Mouse (Mus musculus): ENCODE data around the gene Plch2.

The Plch2 gene

GRCm38 (mm10) chr4:155075137-155075536, 18.6 kb upstream of the Plch2 start:
- in situ Hi-C loops (cut with MboI, MseI), result no loop called here

DNA sequence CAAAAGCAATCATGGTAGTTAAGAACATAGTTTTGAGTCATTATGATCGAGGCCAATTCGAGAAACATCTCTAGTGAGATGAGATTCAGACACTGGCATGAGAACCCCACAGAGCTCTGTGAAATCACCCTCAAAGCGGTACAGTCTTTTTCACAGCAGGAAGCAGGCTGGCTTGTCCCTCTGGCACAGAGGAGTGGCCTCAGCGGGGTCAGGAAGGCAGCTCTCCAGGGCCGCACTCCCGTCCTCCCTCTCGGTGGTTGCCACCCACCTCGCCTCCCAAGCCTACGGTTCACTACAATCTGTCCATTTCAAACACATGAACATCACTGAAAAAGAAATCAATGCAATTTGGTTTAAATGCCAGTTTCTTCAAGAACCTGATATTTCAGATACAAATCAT, 17.8 kb upstream of the Plch2 start:
- in situ Hi-C loops (cut with MboI, MseI), result no loop called here

- in situ Hi-C loops (cut with MboI, MseI), result no loop called here
Observed at GRCm38 (mm10) chr4:155070921-155071320, 14.3 kb upstream of the Plch2 start.

GRCm38 (mm10) chr4:155070199-155070598, 13.6 kb upstream of the Plch2 start:
- in situ Hi-C loops (cut with MboI, MseI), result no loop called here

DNA sequence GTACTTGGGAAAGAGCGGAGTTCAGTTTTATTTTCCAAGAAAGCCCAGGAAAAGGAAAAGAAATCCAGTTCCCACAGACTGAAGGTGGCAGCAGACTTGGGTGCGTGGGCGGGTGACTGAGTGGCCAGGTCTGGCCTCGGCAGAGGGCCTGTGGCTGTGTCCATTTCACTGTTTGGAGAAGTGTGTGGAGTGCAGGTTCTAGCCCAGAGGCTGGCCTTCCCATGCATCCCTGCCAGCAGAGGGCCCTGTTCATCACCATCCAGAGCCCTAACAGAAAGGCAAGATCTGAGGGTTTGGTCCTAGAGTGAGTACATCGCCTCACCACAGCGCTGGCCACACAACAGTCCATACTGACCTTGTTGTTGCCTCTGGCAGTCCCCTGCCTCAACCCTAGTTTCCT, 12.6 kb upstream of the Plch2 start:
- in situ Hi-C loops (cut with MboI, MseI), result loop anchor here in 1 of 2 experiments (5.0 to 10.0 kb wide), 2 partner anchors 84 to 202 kb away; partner anchors contain the start of gene Mmel1

GRCm38 (mm10) chr4:155068357-155068972, 11.9 kb upstream of the Plch2 start:
- in situ Hi-C loops (cut with MboI, MseI), result loop anchor here in 1 of 2 experiments (5.0 to 10.0 kb wide), 2 partner anchors 84 to 201 kb away; partner anchors contain the start of gene Mmel1

DNA sequence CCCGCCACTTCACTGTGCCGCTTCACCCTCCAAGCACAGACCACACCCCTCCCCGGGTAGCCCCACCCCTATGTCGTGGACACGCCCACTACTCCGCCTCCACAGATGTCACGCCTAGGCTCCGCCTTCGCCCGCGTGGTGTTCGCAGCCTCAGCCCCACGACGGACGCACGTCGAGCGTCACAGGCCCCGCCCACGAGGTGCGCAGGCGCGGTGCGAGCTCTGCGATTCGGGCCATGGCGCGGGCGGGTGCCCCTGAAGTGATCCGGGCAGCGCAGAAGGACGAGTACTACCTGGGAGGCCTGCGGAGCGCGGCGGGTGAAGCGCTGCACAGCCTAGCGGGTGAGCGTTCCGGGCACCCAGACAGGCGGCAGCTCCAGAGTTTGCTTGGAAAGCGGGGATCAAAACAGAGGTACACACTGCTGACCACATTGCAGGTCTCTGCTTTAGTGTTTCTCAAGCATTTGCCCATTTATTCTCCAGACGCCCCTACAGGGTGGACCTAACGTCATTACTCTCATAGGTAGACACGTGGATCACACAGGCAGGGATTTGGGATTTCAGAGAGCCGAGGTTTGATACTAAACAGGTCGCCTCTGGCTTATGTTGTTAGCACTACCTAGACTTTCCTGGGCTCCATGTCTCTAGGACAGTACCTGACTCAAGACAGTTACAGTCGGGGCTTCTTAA, 10.4 kb upstream of the Plch2 start, which contains the start of gene Pex10:
Gene Pex10, plus strand, starts transcription at position 183 of the 689 bp plus-strand sequence.
- in situ Hi-C loops (cut with MboI, MseI), result loop anchor here in 1 of 2 experiments (5.0 to 10.0 kb wide), 2 partner anchors 82 to 200 kb away; partner anchors contain the start of gene Mmel1

GRCm38 (mm10) chr4:155065970-155066833, 9.6 kb upstream of the Plch2 start:
- in situ Hi-C loops (cut with MboI, MseI), result loop anchor here in 1 of 2 experiments (5.0 to 10.0 kb wide), 2 partner anchors 81 to 199 kb away; partner anchors contain the start of gene Mmel1

DNA sequence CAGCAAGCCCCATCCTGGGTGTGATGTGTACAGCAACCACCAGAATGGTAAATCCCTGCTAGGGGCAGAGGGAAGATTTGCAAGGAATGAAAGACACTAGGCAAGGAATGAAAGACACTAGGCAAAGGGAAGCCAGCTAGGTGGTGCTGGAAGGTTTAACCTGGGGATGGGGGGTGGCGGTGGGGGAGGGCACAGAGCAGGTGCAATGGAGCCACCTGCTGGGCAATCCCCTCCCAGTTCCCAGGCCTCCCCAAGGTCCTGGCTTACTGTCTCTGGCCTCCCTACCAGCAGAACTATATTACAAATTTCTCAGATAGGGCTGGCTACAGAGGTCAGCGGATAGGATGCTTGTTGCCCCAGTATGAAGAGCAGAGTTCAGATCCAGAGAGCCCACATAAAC, 7.9 kb upstream of the Plch2 start:
- in situ Hi-C loops (cut with MboI, MseI), result loop anchor here (5.0 to 10.0 kb wide), 2 partner anchors 77 to 80 kb away; no protein-coding TSS in a partner anchor

DNA sequence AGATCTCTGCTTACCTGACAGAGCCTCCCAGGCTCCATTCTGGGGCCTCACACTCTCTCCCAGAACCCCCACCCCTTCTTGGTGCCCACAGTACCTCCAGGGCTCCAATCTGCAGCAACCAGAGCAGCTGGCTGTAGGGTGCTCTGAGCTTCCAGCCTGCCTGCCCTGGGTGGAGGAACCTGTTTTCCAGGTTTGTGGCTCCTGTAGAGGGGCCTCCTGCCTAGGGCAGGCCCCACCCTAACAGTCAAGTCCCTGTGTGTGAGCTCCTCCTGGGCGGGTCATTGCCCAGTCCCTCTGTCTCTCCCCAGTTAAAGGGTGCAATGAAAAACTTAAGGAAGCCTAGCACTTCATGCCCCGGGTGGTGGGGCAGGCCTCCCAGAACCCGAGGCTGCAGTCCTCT, 7.3 kb upstream of the Plch2 start:
- in situ Hi-C loops (cut with MboI, MseI), result loop anchor here (5.0 to 10.0 kb wide), 2 partner anchors 77 to 79 kb away; no protein-coding TSS in a partner anchor

DNA sequence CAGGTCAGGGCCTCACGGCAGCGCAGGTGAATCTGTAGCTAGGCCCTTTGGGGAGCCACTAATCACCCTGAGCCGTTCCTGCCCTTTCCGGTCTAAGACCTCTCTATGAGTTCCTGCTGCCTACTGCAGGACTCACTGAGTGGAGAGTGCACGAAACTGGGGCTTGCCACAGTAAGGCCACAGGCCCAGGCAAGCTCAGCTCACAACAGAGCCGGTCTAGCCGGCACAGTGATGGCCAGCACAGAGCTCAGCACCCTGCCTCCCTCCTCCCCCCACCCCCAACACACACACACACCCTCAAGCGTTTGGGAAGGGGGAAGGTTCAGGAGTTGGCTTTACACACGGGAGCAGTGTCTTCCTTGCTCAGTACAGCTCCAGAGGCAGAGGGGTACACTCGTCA, 1.7 kb upstream of the Plch2 start:
- in situ Hi-C loops (cut with MboI, MseI), result no loop called here

DNA sequence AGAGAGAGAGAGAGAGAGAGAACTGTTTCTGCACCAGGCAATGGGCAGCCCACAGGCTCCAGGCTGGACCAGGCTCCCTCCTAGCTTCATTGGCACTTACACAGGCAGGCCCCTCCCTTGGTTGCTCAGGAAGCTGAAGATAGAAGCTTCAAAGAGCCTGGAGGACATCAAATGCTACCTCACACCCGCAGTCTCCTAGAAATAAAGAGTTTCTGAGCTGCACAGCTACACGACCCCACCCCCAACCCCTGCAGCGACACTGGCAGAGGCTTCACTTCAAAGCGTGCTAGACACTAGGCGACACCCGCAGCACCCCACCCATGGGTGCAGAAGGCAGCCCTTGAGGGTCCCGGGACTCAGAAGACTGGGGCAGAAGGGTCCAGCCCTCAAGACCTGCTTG, 6.5 kb downstream of the Plch2 start:
- in situ Hi-C loops (cut with MboI, MseI), result loop anchor here in 1 of 2 experiments (5.0 kb wide), 1 partner anchor 183 kb away; the partner anchor contains the start of gene Mmel1

GRCm38 (mm10) chr4:155046636-155047035, 9.9 kb downstream of the Plch2 start:
- in situ Hi-C loops (cut with MboI, MseI), result no loop called here

- in situ Hi-C loops (cut with MboI, MseI), result no loop called here
Observed at GRCm38 (mm10) chr4:155043289-155043625, 13.3 kb downstream of the Plch2 start.

DNA sequence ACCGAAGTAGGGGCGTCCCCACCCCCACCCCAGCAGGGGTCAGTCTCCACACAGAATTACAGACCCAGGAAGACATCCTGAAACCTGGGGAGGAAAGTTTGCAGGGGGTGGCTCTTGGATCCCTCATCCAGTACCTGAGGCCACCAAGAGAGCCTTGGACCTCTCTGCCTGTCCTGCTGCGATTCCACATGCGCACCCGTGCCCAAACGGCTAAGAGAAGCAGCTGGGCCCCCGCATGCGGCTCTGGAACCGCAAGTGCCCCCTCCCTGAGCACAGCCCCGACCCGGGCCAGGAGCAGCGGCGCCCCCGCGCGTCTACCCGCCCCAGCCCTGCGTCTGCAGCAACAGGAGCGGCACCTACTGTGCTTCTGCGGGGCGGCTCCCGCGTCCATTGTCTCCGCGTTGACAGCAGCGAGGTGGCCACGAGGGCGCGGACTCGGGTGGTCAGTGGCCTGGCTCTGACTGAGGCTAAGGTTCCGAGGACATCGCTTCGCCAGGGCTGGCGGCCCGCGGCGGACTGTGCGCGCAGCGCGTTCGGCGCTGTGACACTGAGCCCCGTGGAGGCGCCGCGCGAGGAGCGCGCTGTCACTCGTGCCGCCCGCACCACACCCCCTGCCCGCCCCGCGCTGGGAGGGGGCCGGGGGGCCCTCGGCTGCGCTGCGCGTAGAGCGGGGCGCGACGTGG, 13.8 kb downstream of the Plch2 start:
- in situ Hi-C loops (cut with MboI, MseI), result no loop called here

DNA sequence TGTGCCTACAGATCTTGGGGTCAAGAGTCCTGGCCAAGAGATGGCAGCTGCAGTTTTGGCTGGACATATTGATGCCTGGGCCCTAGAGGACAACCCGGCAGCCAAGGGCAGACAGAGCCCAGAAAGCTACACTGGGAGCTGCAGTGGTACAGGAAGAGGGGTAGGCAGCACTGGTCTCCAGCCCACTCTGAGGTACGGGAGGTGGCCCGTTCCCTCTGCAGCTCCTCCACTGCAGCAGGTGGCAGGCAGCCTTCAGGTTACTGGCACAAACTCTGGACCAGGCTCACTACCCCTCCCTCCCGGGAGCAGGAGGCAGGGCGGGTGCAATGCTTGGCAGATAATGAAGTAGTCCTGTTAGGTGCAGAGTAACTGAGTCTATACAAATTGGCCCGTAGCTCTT, 15.9 kb downstream of the Plch2 start:
- in situ Hi-C loops (cut with MboI, MseI), result no loop called here

GRCm38 (mm10) chr4:155040197-155040596, 16.4 kb downstream of the Plch2 start:
- in situ Hi-C loops (cut with MboI, MseI), result no loop called here

DNA sequence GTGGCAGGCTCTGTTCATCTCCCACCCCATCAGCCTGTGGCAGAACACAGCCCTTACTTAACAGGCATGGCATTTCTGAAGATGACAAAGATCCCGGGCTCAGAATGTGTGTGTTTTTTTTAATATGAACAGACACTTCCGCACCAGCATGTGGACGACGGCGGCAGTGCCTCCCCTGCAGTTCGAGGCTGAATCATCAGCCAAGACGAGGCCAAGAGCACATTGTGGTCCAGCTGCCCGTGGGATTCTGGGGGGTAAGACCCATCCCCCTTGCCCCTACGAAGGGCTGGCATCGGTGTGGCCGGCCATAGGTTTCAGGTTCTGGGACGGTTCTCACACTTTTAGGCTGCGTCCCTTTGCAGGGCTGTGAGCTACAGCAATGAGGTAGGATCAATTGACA, 21.8 kb downstream of the Plch2 start:
- in situ Hi-C loops (cut with MboI, MseI), result no loop called here

GRCm38 (mm10) chr4:155034202-155034601, 22.4 kb downstream of the Plch2 start:
- in situ Hi-C loops (cut with MboI, MseI), result no loop called here

- in situ Hi-C loops (cut with MboI, MseI), result no loop called here
Observed at GRCm38 (mm10) chr4:155033115-155033514, 23.5 kb downstream of the Plch2 start.
